In the genomic region with DNA sequence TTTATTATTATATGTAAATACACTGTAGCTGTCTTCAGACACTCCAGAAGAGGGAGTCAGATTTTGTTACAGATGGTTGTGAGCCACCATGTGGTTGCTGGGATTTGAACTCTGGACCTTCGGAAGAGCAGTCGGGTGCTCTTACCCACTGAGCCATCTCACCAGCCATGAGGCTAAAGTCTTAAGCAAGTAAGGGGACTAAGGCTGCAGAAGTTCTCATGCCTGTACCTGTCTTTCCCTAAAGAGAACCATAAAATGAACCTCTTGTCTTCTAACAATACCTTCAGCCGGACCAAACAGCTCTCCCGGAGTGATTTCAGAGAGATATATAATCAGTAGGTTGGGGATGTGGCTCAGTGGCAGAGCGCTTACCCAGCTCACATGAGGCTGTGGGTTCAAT, we compare ENCODE assay signal across 5 mouse cellular contexts. TPM values are rescaled to one million over a fixed set of nuclear protein-coding genes. Genes with fewer than 3 reads are reported as not detected.
"Had no signal": no experiment of that assay in that cellular context is flagged by ENCODE, and none has a peak within 500 bp of the region (broad histone marks: within the 10 kb centered on the region; RNA-seq: fewer than 3 reads in every experiment).

No protein-coding gene starts in this region.

RNA-seq across cellular contexts. Expression of gene Galr3, which starts 9.8 kb away (rescaled TPM):
- total RNA-seq: left cerebral cortex, postnatal 36 days; monocyte, adult 5-6 weeks had no signal
- polyA plus RNA-seq: lung, embryonic 16.5 days; midbrain, embryonic 15.5 days; neural tube, embryonic 14.5 days had no signal
